Mouse (Mus musculus) ZHBTc4 (cell line): ENCODE measurements around the gene B230118H07Rik.

Experiments used
- DNase-seq: peaks from one replicate; pipeline ENCODE4 v3.0.0-alpha.2; 2011; ENCODE audit warnings: low read depth, low spot score

Gene B230118H07Rik

DNA sequence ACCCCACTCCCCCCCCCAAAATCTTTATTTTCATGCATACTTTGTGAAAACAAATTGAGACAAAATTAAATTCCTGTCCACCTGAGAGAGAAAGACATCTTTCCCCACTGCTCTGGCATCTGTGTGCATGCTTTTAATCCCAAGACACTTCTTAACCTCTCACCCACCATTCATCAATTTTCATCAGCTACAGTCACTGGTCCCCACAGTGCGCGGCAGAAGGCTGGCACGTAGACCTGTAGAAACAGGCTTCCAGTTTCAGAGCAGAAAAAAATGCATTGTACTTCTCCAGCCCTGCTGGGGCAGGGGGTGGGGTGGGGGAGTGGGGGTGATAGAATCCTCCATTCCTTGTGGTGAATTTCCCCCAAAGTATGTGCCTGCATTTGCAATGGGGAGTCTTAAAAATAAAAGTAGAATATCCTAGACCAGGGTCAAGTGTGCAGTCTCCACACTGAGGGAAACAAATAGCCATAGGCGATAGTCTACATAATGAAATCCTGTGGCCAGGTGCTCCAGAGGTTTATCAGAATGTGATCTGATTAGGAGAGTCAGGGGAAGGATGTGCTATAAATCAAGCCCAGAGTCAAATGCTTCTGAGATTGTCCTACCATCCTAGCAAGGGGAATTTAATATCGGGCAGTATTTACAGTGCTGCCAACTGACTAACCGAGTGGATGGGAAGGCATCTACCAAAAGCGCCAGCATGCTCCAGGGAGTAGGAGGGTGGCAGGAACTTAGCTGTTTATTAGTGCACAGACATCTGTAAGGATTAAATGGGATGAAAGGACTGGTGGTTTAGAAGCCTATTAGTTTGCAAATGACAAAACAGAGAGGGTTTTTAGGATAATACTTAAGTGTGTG, 10.1 kb downstream of the B230118H07Rik start:
- DNase-seq, result no peak

DNA sequence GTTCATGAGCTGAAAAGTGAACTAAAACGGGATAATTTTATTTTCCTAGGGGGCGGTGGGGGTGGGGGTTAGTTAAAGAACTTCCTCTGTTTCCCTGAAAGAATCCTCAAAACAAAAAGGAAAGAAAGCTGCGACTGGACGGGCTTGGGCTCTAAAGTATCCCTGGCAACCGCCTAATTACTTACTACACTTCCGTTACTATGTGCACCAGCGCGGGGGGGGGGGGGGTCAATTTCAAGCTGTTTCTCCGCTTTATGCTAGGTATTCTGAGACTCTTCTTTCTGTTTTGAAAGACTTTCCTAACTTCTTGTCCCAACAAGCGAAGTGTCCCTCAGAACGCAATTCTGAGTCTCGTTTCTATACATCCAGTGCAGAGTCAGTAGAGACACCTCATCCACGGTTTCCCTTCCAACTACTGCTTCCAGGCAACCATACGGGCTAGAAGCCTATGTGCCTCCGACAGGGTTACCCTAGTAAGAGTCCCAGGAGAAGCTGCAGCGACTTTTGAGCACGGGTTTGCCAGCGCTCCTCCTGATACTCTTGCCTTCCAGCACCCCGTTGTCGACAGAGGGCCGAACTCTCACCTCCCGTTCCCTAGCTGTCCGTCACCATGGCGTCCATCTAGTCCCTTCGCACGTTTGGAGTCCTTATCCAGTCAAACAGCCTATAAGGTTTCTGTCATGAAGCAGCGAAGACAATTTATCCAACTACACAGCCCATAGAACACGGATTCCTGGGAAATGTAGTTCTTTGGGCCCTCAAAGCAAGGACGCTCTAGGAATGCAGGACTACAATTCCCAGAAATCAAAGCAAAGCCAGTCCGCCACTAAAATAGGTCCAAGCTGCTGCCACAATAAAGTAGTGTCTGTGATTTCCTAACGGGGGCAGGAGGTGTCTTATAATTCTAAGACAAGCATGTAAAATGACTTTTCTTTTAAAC, 20.8 kb downstream of the B230118H07Rik start:
- peak; percentile 92 for DNase-seq

DNA sequence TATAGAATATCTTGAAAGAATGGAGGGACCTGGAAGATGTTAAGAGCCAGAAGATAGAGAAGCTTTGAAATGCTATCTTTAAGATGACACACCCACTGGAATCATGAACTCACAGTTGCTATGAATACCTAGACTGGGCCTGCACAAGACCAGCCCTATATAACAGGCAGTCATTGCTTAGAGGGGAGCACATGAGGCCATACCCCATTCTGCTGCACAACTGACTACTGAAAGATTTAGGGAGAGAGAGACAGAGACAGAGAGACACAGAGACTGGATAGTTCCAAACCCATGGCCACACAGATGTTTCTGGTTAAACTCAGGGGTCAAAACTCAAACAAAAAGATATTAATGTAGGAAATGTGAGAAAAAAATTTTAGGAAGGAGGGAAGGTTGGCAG, 22.1 kb downstream of the B230118H07Rik start:
- no peak for DNase-seq

DNA sequence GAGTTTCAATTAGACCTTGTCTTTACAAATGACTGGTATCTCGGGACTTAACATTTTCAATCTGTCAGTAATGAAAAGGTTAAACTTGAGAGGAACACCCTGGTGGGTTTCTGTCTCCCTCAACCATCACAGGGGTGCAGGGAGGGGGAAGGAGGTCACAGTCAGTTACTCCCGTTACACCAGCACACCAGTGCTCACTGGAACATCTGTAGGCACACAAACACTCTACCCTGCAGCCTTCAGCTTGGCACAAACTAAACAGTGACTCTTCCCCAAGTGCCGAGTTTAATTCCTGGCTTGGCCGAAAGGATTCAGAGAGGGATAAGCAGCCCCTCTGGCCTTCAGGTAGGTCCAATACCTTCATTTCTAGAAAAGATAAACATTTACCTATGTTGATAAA, 24.8 kb downstream of the B230118H07Rik start, which contains the start of gene Rag2:
TSS of gene Rag2 (plus strand) at position 193 of the 400 bp plus-strand sequence.
- no peak for DNase-seq

DNA sequence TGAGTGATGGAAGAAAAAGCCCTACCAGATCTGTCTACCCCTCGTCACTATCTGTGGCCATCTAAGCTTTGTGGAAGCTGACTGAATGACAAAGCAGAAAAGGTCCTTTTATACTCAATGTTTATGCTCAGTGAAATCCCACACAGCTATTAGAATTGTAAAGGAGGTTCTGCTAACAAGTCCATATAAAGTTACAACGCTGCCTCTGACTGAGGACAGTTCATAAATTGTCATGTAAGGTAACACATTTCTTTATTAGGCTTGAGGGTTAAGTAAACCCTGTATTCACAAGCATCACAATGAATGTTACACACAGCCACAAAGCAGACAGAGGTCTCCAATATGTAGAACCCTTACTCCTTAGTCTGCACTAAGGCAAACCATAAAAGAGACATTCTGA, 25.3 kb downstream of the B230118H07Rik start:
- DNase-seq, result no peak

DNA sequence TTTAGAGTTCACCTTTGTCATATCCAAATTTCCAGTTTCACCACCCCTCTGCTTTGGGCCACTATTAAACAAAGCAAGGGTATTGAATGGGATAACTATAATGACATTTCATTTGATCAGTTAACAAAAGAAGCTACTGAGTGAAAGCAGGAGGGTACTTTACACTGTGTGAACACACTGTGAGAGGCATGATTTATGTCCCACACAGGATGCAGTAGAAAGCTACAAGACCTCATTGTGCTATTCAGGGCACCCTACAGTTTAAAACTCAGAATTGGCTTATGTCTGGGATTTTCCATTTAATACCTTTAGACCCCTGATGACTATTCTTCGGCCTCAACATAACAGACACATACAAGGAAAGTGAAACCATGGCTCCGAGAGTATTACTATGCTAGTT, 26.3 kb downstream of the B230118H07Rik start:
- DNase-seq, result no peak

DNA sequence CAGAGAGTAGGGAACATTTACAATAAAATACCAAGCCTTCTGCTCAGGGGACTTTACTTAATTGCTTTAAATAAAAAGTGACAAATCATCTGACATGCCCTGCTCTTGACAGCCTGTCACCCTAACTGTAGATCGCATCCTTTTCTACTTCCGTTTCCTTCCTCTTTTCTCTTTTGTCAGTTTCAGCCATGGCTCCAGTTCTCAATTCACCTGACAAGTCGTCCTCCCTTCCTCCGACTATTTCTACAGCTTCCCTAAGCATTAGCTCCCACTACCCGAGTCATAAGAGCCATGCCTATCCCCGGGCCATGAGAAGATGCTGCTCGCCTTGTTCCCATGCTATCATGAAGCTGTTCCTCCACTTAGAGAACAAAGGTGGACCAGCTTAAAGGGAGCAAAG, 27.7 kb downstream of the B230118H07Rik start:
- DNase-seq, result no peak

DNA sequence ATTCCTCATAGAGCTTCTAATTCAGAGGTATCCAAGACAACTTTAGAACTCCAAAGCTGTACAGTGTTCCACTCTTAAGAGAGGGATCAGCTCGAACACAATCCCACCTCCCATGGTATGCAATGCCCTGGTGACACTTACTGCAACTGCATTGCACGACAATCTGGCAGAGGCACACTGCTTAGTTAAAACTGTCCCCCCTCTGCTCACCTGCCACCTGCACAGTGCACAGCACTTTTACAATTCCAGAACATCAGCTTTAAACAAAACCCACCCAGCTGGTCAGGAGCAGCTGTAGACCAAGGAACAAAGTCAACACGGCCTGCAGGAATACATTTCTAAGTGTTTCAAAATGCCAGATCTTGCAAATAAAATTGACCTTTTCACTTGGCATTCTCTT, 28.4 kb downstream of the B230118H07Rik start:
- DNase-seq, result no peak

DNA sequence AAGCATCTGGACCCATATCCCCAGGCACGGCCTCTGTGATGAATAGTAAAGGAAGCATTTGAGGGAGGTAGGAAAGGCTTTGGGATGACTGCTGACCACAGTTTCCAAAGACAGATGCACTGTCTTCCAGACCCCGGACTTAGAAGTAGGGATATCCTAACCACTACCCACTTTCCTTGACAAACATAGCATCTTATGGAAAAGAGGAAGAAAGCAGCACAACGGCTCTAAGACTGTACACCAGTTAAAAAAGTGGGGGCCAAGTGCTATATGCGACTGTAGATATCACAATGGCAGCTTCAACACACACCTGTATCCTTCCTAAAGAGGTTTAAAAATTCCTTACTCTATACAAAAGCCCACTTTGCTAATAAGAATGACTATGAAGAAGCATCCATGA, 31.0 kb downstream of the B230118H07Rik start:
- DNase-seq, result no peak

DNA sequence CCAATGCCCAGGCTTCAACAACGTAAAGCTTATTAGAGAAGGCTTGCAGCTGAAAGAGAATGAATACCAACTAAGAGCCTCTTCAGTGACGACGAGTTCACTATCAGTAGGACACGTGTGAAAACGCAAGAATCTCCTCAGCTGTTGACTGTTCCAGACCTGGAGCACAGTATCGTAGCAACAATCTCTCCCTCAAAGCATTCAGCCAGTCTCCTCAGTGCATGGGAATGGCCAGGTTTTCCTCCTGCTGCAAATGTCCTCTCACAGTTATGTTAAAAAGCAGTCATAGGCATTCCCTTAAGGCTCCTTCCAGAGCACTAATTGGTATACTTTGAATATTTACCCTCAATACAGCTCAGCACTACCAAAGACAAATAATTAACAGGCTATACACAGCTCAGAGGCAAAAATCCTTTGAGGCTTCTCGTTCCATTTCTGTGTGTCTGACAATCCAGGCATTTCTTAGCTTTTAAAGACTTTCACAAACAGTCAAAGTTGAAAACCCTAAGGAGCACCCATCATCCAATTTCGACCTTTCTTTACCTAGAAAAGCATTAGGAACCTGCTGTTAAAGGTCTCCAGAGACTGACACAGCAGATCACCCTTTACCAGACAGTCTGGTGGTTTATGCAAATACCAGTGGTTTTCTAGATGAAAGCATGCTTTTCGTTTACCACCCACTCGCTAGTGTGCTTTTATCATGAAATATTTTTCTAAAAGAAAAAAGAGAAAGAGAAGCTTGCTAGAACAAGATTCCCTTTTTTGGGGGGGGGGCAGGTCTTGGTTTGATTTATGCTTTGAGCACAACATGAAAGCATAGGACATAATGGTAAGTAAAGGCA, 33.6 kb downstream of the B230118H07Rik start:
- DNase-seq, result no peak

DNA sequence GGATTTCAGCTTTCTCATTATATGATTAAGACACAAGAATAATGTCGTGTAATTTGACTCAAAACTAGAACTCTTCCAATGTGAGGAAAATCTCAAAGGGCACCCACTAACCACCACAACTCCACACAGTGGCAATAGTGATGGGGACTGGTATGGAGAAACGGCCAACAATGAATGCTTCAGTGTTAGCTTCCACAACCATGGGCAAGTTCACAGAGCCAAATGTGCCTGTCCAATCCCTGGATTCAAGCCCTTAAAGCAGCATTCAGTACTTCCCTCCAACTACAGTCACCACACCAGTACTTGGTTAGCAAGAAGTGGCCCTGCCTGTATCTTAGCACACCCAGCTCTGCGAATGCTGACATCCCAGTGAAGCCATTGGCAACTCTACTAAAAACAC, 38.5 kb downstream of the B230118H07Rik start:
- no peak for DNase-seq

DNA sequence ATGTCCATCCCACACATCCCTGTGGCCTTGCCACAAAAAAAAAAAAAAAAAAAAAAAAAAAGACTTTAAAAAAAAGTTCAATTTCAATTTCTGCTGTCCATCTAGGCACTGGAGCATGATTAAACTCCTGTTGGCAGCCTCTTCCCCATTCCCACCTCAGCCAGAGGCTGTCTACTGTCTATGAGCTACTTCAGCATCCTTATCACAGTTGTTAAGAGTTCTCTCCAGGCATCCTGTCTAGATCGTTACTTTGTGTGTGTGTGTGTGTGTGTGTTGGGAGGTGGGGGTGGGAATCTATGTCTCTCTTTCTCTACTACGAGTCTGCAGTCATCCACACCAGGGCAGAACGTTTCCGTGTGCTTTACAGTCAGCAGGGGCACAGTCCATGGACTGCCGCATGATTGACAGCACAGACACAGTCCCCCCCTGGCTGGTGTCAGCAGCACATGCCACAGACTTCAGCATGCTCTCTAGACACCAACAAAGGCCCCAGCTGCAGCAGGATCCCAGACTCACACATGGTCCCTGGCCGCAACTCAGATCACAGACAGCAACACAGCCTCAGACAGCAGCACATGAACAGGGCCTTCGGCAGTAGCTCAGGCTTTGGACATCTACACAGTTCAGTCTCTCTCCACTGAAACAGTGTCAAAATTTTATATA, 41.0 kb downstream of the B230118H07Rik start:
- DNase-seq, result no peak

DNA sequence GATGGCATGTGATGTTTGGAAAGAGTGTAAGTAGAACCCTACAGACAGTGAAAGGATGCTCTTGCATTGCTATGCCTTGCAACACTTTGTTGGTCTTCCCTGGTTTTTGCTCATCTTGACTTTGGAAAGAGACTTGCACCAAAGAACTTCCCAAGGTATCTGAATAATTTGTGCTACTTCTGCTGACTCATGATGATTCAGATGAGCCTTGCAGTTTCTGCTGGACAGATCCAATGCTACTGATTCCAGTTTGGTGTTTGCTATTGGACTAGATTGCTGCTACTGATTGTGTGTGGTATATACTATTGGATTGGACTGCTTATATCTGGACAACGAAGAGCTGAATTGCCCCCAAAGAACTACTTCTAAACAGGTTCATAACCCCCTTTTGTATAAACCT, 46.2 kb downstream of the B230118H07Rik start:
- peak; percentile 28 for DNase-seq

DNA sequence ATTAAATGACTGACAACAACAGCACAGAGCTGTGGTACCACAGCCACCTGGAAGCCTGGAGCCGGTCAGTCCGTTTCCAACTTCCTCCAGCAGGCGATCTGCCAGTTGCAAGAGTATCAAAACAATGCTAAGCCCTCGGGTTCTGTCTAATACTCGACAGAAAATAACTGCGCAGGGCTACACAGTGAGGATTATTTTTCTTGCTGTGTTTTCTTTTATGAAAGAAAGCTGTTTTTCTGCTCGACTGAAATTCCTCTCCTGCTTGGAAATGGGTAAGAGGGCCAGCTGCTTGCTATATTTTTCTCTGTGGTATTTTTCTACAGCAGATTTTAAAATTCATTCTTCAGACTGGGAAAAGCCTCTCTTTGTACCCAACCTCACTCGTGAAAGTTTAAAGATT, 48.6 kb downstream of the B230118H07Rik start:
- DNase-seq, result no peak

DNA sequence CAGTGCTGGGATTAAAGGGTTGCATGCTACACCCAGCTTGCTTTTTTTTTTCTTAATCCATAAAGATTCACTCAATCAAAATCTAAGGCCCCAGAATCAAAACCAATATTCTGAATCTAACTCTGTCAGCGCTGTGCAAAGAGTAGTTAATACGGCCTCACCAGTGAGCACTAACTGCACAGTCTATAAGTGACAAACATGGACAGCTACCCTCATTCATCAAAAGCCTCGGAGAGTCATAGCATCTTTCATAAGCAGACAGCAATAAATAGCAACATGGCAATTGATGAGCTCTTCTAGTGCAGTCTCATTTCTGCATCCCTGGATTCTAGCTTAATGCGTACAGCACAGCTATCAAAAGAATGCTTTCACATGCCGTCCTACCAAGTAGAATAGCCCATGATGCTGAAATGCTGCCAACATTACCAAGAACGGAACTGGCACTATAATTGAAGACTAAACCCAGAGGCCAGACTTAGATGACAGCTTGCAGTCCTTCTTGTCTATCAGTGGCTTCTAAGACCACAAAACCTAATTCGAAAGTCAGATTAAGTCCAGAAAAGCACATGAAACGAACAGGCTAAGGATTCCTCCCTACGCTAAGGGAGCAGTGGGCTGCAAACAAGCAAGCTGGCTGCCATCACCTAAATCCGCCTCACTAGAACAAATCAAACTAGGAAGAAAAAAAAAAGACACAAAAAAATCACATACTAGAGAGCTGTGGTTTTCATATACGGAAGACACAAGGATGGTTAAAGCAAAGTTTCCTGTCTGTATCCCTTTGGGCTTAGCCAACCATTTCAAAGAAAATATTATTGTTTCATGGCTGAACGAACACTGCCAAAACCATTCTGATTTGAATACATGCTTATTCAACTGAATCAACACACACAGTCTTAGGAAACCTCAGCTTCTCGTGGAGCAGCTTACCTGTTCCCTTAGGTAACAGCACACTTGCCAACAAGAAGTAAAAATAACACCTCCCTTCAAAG, 50.8 kb downstream of the B230118H07Rik start:
- no peak for DNase-seq

DNA sequence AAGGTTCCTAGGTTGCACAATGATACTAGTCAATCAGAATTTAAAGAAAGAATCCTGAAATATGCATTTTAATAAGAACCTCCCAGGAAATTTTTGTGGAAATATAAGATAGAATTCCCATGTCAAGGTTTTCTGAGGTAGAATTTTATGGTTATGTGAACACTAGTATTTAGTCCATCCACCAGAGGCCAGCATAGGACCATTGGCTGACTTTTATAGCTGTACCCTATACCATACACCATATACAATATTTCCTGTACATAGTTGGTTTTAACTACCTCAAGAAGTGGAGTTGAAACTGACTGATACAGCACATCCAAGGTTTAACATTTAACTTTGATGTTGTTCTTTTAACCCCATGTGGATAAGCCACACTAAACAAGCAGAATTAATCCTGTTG, 52.1 kb downstream of the B230118H07Rik start:
- no peak for DNase-seq

DNA sequence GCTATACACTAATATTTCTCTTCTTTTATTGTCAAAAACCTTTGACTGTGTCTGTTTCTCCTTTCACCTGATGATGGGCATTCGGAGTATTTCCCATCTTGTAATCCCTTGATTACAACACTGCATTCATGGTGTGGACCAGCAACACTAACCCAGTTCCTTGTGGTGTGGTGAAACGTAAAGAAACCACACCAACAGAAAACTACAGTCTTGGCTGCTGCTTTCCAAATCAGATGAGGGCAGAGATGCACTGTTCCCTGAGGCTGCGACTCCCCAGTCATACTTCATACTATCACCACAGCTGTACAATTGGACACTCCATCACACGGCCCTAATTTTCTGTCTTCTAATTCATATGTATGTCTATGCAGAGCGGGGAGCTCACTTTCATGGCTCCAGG, 54.7 kb downstream of the B230118H07Rik start:
- no peak for DNase-seq

DNA sequence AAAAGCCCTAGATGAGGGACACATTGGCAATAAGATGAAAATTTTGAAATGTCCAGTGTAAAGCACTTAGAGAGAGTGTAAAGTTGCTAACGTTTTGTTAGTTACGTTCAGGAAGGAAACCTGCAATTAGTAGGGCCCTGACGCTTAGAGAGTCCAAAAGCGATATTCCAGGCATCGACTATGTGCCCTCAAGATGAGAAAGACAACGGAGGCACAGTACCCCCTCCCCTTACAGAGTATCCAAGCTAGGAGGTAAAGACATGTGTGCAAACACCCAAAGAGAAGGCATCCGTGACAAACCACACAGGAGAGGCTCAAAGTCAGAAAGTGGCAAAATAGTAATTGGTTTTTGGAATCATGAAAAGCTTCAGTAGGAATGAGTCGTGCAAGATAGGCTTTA, 56.4 kb downstream of the B230118H07Rik start:
- no peak for DNase-seq

DNA sequence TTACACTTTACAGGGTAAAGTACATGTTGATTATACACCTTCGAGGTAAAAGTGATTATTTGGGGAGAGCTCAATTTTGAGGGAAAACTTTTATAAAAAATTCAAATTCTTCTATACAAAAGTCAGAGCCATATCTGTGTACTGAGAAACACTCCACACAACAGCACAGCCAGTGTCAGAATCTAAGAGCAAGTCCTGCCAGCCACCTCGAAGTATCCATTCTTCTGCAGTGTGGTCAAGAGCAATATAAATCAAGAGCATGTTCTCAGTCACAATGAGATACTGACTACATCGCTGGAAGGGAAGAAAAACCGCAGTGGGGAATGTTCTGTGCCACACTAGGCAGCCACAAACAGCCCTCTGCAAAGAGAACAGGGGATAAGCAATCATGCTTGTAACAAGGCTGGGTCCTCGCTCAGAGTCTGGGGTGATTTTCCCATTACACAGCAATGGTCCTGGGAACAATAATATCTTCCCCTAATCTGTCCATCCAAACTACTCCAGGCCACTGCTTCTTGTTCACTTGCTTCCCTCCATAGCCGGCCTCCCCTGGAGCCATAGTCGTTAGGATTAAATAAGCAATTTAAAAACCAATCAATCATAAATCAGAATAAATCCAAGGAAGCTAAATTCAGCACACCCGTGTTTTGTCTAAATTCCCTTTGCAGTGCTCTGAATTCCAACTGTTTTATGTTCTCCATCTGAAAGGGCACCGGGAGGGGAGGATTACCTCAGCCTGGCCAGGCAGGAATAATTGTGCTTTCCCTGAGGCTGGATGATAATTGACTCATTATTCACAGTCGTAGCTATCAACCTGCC, 57.1 kb downstream of the B230118H07Rik start:
- no peak for DNase-seq
